Mouse (Mus musculus) spleen, postnatal 4 days (tissue): ENCODE measurements around the gene Srpk2.
"Not testable (repeated sequence)": the region's sequence is repeated elsewhere in the genome, so short reads cannot be mapped to it uniquely, and the experiment has no call there.

ENCODE experiments used
- DNase-seq, 2 experiments: peaks; one replicate each; pipeline ENCODE4 v3.0.0; 2022; ENCODE audit warnings: low spot score in 2 of 2

The Srpk2 gene

DNA sequence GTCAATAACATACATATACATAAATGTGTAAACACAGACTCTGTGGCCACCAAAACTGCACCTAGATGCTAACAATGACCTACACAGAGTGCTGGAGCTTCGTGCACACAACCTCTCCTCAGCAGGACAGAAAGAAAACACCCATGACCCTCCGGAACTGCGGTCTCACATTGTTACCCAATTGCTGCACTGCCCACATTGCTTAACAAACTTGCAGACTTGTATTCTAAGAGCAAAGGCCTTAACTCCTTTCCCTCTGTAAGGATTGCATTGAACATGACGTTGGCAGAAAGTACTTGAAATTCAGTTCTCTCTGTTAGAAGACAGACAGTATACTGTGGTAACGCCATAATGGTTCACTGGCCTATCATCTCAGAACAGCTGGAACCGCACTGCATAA lies 118.0 kb downstream of the Srpk2 start:
- DNase-seq = no peak

DNA sequence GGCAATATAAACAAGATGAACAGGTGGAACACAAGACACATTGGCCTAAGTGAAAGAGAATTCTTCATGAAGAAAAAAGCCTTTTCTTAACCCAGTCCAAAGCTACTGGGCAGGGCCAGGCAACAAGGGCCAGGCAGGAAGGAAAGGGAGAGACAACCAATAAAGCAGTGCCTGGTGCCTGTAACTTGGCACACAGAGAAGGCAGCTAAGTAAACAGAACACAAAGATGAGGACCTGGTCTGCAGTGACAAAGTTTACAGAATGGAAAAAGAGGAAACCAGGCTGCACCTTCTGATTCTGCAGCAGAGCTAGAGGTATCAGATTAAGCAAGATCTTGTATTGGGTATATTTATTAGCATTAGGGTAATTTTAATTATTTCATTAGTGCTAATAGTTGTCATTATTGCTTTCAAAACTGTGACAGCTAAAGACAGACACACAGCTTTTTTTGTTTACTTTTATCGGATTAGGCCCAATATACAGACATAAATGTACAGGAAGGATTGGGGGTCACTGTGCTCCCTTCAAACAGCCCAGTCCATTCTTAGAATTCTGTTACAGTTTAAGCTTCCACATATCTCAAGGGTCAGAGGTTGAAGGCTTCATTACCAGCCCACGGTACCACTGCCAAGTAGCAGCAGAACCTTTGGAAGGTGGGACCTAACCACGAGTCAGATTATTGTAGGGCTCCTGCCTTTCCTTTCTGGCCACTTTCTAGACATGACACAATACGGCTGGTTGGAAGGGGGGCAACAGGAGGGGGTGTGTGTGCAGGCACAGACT lies 121.9 kb downstream of the Srpk2 start:
- no peak for DNase-seq

DNA sequence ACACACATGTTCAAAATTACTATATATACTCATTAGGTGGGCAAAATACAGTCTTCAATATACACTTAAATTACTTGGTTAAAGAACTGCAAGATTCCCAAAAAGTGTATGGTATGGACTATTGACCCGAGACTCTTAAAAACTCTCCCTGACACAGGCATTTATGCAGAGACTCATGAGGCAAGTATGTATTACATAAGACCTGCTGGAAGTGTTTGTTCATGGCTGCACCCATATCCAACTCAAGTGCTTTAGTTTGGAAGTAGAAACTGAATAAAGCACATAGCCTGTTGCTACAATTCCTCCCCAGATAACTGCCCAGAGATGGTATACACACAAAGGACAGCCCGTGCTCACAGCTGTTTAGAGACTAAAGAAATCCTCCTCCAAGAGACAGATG lies 123.2 kb downstream of the Srpk2 start:
- DNase-seq = no peak

DNA sequence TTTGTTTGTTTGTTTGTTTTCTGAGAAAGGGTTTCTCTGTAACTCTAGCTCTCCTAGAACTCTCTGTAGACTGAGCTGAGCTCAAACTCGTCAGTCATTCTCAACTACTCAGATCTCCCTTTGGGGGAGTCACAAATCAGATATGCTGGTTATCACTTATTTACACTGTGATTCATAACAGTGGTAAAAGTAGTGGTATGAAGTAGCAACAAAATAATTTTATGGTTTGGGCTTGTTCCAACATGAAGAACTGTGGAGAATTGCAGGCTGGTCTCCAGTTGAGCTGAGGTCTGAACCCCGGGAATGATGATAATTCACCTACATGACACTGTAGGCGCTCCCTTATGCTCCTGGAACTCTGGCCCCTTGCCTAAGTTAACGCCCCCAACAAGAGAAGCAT lies 124.2 kb downstream of the Srpk2 start:
- DNase-seq = no peak

DNA sequence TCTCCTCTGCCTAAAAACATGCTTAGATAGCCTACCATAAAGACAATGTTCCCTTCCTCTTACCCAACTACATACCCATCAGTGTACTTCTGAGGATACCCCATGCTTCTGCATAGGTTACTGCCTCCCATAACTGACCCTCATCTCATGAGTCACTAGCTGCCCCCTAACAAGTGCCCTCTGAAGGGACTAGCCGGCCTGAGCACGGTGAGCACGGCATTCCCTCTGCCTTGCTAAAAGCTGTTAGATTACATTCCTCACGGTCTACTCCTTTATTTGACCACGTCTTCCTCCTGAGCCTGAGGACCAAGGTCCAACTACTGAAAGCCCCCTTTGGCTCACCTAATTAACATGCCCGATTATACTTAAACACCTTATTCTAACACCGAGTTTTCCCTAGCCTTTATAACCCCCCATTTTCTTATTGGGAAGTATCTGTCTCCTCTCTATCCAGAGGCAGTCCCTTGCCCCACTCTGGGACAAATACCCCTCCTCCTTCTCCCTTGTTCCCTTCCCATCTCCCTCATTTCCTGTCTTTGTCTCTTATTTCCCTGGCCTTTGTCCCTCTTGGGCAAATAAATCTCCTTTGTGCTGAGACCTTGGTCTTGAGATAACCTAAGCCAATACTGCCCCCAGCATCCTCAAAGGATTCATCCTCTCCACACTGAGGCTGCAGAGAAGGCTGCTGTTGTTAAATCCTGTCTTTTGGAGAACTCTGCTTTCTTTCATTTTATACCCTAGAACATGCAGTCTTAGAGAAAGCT lies 128.2 kb downstream of the Srpk2 start:
- DNase-seq = no peak

DNA sequence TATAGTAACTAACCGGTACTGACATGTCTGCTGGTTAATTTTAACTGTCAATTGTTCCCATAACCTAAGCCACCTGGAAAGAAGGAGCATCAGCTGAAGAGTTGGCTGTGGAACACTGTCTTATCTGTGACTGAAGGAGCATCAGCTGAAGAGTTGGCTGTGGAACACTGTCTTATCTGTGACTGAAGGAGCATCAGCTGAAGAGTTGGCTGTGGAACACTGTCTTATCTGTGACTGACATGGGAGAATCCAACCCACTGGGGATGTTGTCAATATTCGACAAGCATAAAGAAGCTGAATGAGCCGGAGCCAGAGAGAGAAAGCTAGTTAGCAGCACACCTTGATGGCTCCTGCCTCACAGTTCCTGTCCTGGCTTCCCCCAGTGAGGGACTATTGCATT lies 131.1 kb downstream of the Srpk2 start:
- not testable (repeated sequence) for DNase-seq

DNA sequence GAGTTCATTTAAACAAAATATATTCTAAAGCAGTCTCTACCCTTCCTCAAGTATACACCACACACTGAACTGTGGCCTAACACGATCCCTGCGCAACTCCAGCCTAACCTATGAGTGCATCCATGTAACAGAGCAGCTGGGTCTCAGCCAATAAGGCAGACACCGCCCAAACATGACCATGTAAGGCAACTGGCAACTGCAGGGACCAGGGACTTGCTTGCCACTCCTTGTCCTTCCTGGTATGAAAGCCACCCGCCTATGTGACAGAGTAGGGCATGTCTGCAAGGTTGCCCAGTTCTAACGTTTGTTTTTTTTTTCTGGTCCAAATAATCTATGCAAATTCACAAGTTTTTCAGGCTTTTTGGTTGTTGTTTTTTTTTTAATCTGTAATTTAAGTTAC lies 132.7 kb downstream of the Srpk2 start:
- DNase-seq = no peak

DNA sequence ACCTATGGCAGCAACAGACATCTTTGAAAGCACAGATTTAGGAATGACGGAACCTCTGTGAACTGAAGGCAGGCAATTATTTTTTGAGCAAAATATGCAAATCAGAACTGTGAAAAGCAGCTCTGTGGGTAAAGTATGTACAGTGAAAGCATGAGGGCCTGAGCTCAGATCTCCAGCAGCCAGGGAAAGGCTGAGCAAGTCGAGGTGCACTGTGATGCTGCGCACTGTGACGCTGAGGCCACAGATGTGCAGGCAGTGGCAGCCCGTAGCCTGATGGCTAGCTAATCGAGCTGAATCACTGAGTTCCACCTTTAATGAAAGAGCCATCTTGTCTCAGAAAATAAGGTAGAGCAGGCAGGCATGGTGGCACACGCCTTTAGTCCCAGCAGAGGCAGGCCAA lies 148.7 kb downstream of the Srpk2 start:
- no peak for DNase-seq

DNA sequence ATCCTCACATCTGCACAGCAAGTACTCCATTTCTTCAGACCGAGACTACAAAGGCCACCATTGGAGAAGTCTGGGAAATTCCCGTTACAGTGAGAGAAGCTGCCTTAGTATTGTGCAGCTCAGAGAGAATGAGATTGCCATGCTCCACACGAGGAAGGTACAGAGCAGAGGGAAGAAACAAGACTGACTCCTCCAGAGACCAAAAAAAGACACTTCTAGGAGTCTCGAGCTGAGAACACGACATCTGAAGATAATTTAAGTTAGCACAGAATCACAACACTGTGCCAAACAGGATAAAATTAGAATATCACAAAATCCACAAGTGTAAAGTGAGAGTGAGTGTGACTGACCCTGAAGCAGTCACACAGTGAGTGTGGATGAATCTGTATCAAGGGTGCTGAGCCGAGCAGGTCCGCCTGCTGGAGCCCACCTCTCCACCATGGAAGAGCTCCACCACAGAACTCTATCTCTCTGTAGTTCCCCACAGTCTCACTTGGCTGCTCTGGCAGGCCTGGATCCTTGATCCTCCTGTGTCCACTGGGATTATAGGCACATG lies 152.8 kb downstream of the Srpk2 start:
- no peak for DNase-seq

DNA sequence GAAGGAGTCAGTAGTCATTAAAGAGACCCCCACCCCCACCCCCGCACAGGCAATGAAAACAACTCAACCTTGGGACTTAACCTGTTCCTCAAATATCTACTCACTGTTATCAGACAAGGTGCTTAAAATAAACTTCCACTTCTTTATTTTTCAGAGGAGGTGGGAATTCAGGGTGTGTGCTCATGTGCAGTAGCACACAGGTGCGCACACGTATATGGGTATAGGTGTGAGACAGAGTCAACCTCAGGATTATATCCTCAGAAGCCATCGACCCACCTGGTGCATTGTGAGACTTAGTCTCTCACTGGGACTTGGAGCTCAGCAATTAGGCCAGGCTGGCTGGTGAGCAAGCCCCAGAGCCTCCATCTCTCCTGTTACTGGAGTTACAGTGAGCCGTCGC lies 153.3 kb downstream of the Srpk2 start:
- DNase-seq = no peak

DNA sequence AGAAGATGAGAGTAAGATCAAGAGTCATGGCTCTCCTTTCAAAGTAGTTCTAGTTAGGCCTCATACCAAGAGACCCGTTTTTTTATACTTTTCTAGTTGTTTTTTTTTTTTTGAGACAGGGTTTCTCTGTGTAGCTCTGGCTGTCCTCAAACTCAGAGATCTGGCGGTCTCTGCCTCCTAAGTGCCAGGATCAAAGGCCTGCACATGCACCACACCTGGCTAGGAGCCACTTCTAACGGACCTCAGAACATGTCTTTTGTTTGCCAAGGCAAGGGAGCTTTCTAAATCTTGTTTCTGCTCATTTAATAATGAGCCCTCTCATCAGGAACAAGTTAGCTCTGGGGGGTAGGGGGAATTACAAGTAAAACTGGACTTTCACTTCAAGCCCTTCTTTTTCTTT lies 159.8 kb downstream of the Srpk2 start:
- DNase-seq = no peak

DNA sequence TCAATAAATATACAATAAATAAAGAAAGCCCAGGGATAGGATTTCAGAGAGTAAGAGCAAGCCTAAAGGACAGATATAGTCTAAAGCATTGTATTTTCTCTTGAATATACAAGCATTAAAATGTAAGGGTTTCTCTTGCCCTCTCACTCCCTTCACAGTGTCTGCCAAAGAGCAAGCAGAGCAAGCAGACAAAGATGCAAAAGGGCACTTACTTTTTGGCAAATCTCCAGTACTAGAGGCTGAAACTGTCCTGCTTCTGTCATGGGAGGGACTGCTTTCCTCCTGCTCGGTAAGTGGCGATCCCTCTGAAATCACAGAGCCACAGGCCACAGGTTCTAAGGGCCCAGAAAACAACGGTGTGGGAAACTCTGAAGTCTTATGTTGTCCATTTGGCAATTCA lies 160.5 kb downstream of the Srpk2 start:
- no peak for DNase-seq

DNA sequence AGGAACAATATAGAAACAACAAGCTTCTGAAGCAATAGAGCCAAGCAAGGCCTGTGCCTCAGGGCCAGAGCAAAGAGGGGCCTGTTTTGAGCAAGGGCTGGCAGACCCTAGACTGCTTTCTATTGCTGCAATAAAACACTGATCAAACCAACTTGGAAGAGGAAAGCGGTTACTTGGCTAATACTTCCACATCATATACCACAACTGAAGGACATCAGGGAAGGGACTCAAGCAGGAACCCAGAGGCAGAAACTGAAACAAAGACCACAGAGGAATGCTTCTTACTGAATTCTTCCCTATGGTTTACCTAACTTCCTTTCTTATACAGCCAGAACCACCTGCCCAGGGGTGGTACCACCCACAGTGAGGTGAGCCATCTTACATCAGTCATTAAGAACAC lies 162.8 kb downstream of the Srpk2 start:
- no peak for DNase-seq

DNA sequence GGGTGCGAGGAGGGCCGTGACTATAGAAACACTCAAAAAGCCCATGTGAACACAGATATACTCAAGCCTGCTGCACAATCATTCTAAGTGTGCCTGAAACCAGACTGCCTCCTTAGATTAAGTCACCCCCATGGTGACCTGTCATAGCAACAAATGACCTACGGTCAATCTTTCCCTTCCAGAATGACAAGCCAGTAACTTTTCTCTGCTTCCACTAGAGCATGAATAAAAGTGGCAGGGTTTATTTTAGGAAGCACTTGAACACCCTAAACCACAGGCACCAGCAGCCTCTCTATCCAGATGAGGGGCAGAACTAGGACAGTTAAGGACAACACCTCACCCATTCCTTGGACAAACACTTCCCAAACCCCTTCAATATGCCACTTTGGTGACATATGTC lies 164.7 kb downstream of the Srpk2 start:
- no peak for DNase-seq

DNA sequence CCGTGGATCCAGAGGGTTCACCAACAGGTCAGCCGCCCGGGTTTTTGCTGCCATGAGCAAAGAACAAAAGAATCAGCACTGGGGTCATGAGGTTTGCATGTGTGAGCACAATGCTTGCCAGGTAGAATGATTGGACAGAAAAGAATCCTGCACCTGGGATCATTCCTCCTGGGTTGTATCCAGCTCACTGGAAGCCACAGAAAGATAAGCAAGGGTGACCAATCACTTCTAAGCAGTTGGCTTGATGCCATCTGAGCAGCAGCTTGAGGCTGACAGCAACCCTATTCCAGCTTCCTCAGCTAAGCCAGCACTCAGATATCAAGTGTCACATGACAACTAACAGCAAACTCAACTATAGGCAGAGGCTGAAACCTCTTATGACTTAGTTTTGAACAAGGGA lies 165.7 kb downstream of the Srpk2 start:
- DNase-seq = no peak

DNA sequence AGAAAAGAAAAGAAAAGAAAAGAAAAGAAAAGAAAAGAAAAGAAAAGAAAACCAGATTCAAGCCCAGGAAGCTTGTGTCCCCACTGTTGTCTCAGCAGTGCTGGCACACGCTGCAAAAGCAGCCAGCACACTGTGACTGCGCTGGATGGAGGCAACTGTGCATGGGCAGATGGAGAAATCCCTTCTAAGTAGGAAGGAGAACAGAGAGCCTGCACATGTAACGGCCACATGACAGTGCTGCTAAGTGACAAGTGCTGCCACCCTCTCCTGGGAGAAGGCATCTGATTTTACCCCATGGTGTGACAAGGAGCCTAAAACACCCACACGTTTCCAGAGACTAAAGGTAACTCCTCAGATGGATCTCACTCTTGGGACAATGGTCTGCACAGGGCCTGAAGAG lies 166.6 kb downstream of the Srpk2 start:
- no peak for DNase-seq

DNA sequence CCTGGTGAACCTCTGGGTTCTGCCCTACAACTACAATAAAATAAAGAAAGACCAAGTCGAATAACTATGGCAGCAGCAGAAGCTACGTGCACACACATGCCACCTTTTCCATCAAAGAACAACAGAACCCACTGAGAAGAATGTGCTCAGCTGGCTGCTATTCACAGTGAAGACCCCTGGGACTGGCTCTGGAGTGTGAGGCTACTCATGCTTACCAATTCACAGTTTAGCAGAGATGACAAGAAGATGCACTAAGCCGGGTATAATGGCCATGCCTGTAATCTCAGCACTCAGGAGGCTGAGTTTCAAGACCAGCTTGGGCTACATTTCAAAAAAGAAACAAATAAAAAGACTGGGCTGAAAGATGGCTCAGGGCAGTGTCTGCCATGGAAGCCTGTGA lies 167.5 kb downstream of the Srpk2 start:
- DNase-seq = no peak

DNA sequence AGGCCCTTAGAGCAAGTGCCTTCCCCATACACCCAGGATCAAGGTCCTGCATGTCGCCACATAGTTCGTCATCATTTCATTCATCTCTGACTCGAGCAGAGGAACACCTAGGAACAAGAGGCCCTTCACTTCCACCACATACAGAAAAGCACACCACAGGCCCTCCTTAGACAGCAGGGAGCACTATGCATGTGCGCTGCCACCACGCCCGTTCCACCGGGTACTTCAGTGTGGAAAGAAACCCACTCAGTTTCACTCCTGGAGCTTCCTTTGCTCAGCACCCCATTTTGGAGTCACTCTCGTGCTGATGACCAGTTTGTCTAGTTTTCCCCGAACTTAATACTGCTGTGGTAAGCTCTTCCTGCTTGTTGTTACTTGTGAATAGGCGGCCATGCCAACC lies 169.4 kb downstream of the Srpk2 start:
- DNase-seq = peak in 1 of 2 experiments; percentile 46

DNA sequence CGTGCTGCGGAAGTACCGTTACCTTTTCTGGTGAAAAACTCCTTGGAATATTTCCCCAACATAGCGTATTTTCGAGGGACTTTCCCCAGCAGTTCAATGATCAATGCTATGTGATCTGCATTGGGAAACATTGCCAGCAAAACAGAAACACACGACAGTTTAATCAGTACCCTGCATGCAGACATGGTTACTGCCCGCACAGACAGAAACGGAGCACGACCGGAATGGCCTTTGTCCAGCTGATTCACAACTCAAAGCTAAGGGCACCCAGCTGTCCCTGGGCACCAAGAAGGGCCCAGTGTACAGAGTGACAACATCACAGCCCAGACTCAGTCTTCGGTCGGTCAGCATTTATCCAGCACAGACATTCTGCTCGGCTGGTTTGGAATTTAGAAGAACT lies 170.9 kb downstream of the Srpk2 start:
- DNase-seq = peak in 1 of 2 experiments; percentile 38

DNA sequence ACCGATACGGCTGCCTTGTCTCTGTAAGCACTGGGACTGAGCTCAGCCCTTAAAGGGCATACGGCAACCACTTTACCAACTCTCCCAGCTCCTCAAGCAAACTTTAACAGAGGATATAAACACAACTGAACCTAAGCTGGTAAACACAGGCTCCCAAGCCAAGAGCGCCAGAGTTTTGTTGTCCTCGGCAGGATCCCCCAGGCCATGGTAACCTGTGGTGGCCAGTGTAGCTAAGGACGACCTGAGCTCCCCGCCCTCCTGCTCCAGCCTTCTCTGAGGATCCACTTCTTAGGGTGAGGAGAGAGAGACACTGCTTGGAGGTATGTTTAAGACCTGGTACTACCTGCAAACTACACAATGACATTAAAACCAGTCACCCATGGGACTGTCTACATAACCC lies 171.9 kb downstream of the Srpk2 start:
- peak in 1 of 2 experiments; percentile 30 for DNase-seq

DNA sequence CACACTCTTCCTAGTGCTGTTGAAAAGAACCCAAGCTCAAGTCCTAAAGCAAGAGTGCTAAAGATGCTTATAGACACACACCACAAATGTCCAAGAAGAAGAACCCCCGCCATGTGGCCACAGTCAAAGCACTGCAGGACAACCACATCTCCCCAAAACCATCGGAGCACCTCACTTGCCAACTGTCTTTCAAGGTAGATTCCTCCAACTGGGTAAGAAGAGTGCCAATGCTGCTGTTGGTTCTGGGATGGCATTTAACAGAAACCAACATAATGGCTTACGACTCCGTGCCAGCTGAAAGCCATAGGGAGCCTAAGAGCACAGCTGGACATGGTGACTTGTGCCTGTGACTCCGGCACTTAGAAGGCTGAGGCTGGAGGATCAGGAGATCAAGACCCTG lies 173.0 kb downstream of the Srpk2 start:
- DNase-seq = peak in 1 of 2 experiments; percentile 44

DNA sequence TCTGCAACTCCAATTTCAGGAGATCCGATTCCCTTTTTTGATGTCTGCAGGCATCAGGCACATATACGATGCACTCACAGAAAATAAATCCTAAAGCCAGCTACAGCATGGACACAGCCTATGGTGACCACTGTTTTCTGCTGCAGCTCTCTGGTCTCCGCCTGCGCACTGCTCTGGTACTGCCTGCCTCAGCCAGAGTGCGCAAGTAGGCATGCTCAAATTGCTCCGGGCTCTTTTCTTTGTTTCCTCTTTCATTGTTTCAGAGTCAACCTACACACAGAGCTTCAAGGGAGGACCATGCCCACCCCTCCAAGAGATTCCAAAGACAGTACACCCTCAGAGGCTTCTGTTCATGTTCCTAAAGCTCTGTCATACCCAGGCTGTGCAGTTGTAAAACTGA lies 175.8 kb downstream of the Srpk2 start:
- no peak for DNase-seq

DNA sequence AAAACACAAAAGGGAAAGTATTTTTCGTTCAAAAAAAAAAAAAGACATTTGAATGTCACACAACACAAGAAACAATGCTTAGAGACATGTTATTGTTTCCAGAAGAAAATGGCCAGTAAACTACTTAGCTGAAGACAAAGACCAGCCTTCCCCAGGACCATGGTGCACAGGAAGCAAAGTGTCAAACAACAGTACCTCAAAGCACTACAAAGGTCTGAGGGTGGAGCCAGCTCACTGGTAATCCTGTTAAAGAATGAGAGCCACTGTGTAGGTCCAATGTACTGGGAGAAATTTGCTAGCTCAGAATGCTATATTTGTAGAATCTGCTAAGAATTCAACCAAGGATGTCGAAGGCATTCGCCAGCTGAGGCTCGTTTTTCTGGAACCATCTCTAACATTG lies 177.2 kb downstream of the Srpk2 start:
- DNase-seq = no peak
